Mouse (Mus musculus): ENCODE measurements around the gene Lrrc9. TPM values are rescaled to one million over a fixed set of nuclear protein-coding genes. Genes with fewer than 3 reads are reported as not detected.

The Lrrc9 gene
- polyA plus RNA-seq, 1 experiment from 2014 or later, result 2.1 TPM

- H3K4me1 ChIP-seq (ENCODE audit: control insufficient read depth, insufficient read depth, low read length), result no peaks in the 10 kb centered on the region
- H3K27me3 ChIP-seq (replicated peaks; ENCODE audit: control insufficient read depth, insufficient read depth, low read length), result no peaks in the 10 kb centered on the region
- ATAC-seq, result peak; percentile 71
- no peak overlapping the region for H3K27ac ChIP-seq (ENCODE audit: low read depth, low read length)
- H3K9ac ChIP-seq (ENCODE audit: low read length), result no peak overlapping the region
- 43% methylated on average over 5 of the region's 5 CpGs for WGBS
- H3K9me3 ChIP-seq (replicated peaks; ENCODE audit: control insufficient read depth, low read length), result no peaks in the 10 kb centered on the region
- DNase-seq (ENCODE audit: low spot score), result peak; percentile 87
- no peak overlapping the region for H3K4me2 ChIP-seq (ENCODE audit: low read length)
- no peak overlapping the region for H3K4me3 ChIP-seq (ENCODE audit: low read depth, low read length)
- no peaks in the 10 kb centered on the region for H3K36me3 ChIP-seq (ENCODE audit: control insufficient read depth, insufficient read depth, low read length)
Observed at GRCm38 (mm10) chr12:72461894-72462530, 20.3 kb downstream of the Lrrc9 start.

- H3K4me3 ChIP-seq (ENCODE audit: low read depth, low read length), result no peak overlapping the region
- no peak overlapping the region for H3K27ac ChIP-seq (ENCODE audit: low read depth, low read length)
- WGBS, result 89% methylated on average over 5 of the region's 5 CpGs
Observed at GRCm38 (mm10) chr12:72465826-72466501, 24.3 kb downstream of the Lrrc9 start.

DNA sequence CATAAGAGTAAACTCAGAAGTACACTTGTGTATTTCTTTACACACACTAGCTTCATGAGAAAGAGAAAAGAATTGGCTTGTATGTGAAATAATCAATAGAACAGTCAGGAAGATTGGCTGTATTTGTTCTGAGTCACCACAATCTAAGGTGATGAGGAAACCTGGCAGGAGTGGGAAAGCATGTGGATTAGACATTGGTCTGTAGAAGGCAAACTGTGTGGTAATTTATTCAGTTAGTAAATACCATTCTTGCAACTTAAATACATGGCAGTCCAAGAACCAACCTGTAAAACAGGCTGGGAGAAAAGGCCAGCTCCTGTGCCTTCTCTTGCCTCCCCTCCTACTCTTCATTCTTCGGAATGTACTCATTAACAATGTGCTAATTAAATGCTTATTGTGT is 25.6 kb downstream of the Lrrc9 start:
- WGBS, result 74% methylated on average over 1 of the region's 1 CpGs
- Histone ChIP-seq H3K4me2 (ENCODE audit: low read length) (no peak overlapping the region), H3K9ac (ENCODE audit: low read length) (no peak overlapping the region)

More at GRCm38 (mm10) chr12:72465826-72466501, 24.3 kb downstream of the Lrrc9 start:
- no peaks in the 10 kb centered on the region for H3K9me3 ChIP-seq (replicated peaks; ENCODE audit: control insufficient read depth, low read length)
- no peaks in the 10 kb centered on the region for H3K27me3 ChIP-seq (replicated peaks; ENCODE audit: control insufficient read depth, insufficient read depth, low read length)
- no peak for ATAC-seq
- H3K4me1 ChIP-seq (ENCODE audit: control insufficient read depth, insufficient read depth, low read length), result no peaks in the 10 kb centered on the region
- no peak overlapping the region for H3K4me2 ChIP-seq (ENCODE audit: low read length)
- DNase-seq (ENCODE audit: low spot score), result no peak
- H3K36me3 ChIP-seq (ENCODE audit: control insufficient read depth, insufficient read depth, low read length), result no peaks in the 10 kb centered on the region
- no peak overlapping the region for H3K9ac ChIP-seq (ENCODE audit: low read length)

DNA sequence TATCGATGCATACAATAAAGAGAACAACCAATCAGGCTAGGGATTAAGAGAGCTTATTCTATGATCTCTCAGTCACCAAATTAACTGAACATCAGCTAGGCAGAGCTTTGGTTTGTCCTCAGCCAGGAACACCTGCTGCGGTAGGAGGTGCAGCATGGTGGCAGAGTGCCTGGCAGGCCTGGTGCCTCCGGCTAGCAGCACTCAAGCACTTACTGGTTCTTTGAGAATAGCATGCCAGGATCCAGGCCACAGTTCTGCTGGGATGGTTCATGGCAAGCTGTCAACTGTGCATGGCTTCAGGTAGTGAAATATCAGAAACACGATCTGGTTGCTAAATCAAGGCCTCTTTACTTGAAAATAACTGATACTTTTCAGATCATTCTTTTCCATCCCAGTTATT is 26.1 kb downstream of the Lrrc9 start:
- DNase-seq (ENCODE audit: low spot score), result peak; percentile 26
- ATAC-seq, result no peak

More for the DNA sequence above, 25.6 kb downstream of the Lrrc9 start:
- no peaks in the 10 kb centered on the region for H3K27me3 ChIP-seq (replicated peaks; ENCODE audit: control insufficient read depth, insufficient read depth, low read length)
- no peak overlapping the region for H3K4me3 ChIP-seq (ENCODE audit: low read depth, low read length)
- no peaks in the 10 kb centered on the region for H3K9me3 ChIP-seq (replicated peaks; ENCODE audit: control insufficient read depth, low read length)
- H3K27ac ChIP-seq (ENCODE audit: low read depth, low read length), result no peak overlapping the region
- H3K4me1 ChIP-seq (ENCODE audit: control insufficient read depth, insufficient read depth, low read length), result no peaks in the 10 kb centered on the region
- no peak for DNase-seq (ENCODE audit: low spot score)
- ATAC-seq, result no peak
- no peaks in the 10 kb centered on the region for H3K36me3 ChIP-seq (ENCODE audit: control insufficient read depth, insufficient read depth, low read length)

GRCm38 (mm10) chr12:72476773-72477450 is 35.2 kb downstream of the Lrrc9 start:
- DNase-seq (ENCODE audit: low spot score) (no peak), ATAC-seq (no peak)
- Histone ChIP-seq H3K36me3 (ENCODE audit: control insufficient read depth, insufficient read depth, low read length) (no peaks in the 10 kb centered on the region), H3K27me3 (replicated peaks; ENCODE audit: control insufficient read depth, insufficient read depth, low read length) (no peaks in the 10 kb centered on the region), H3K27ac (ENCODE audit: low read depth, low read length) (no peak overlapping the region), H3K9me3 (replicated peaks; ENCODE audit: control insufficient read depth, low read length) (no peaks in the 10 kb centered on the region), H3K4me3 (ENCODE audit: low read depth, low read length) (no peak overlapping the region), H3K9ac (ENCODE audit: low read length) (no peak overlapping the region), H3K4me1 (ENCODE audit: control insufficient read depth, insufficient read depth, low read length) (0 out of 2 replicates have a peak, but pooled peaks cover 2% of the 10 kb centered on the region), H3K4me2 (ENCODE audit: low read length) (no peak overlapping the region)
- WGBS, result 87% methylated on average over 2 of the region's 2 CpGs

More for the DNA sequence above, 26.1 kb downstream of the Lrrc9 start:
- no peaks in the 10 kb centered on the region for H3K27me3 ChIP-seq (replicated peaks; ENCODE audit: control insufficient read depth, insufficient read depth, low read length)
- no peak overlapping the region for H3K9ac ChIP-seq (ENCODE audit: low read length)
- no peaks in the 10 kb centered on the region for H3K36me3 ChIP-seq (ENCODE audit: control insufficient read depth, insufficient read depth, low read length)
- H3K27ac ChIP-seq (ENCODE audit: low read depth, low read length), result no peak overlapping the region
- no peaks in the 10 kb centered on the region for H3K9me3 ChIP-seq (replicated peaks; ENCODE audit: control insufficient read depth, low read length)
- H3K4me2 ChIP-seq (ENCODE audit: low read length), result no peak overlapping the region
- no peaks in the 10 kb centered on the region for H3K4me1 ChIP-seq (ENCODE audit: control insufficient read depth, insufficient read depth, low read length)
- H3K4me3 ChIP-seq (ENCODE audit: low read depth, low read length), result no peak overlapping the region
- WGBS, result 70% methylated on average over 4 of the region's 4 CpGs

DNA sequence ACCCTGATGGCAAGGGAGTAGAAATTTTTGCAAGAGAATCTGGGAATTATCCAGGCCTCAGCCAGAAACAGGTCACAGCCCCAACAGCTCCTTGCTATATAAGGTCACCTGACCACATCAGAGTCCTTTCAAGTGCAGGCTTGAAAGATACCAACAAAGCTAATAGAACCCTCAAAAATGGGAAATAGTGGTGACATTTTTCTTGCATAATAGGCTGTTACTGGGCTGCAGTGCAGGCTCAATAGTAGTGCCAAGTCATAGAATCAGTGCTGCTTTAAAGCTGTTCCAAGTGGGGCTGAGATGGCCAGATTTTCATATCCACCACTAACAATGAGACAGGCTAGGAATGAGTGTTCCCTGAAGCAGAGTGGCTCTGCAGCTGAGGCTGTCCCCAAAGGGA is 40.6 kb downstream of the Lrrc9 start:
- Histone ChIP-seq H3K27ac (ENCODE audit: low read depth, low read length) (no peak overlapping the region), H3K4me3 (ENCODE audit: low read depth, low read length) (no peak overlapping the region), H3K4me1 (ENCODE audit: control insufficient read depth, insufficient read depth, low read length) (no peaks in the 10 kb centered on the region), H3K4me2 (ENCODE audit: low read length) (no peak overlapping the region), H3K36me3 (ENCODE audit: control insufficient read depth, insufficient read depth, low read length) (no peaks in the 10 kb centered on the region), H3K27me3 (replicated peaks; ENCODE audit: control insufficient read depth, insufficient read depth, low read length) (no peaks in the 10 kb centered on the region), H3K9ac (ENCODE audit: low read length) (no peak overlapping the region), H3K9me3 (replicated peaks; ENCODE audit: control insufficient read depth, low read length) (no peaks in the 10 kb centered on the region)
- ATAC-seq (0 out of 2 replicates have a peak, but pooled peaks have one; percentile 18), DNase-seq (ENCODE audit: low spot score) (peak; percentile 25)

DNA sequence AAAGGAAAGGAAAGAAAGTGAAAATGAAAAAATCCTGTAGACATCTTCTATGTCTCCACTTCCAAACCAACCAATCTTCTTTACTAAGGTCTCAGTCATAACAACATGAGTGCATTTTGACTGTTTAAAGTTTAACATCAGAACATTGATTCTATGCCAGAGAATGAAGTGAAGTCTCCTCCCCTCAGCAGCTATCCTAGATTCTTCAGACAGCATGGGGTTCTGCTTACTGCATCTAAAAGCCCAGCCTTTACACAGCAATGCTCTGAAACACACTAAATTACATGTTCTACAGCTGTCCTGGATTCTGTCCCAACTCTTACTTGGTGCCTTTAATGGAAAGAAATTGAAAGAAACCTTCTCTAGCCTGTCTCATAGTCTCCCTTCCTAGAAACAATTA is 43.2 kb downstream of the Lrrc9 start:
- Histone ChIP-seq H3K36me3 (ENCODE audit: control insufficient read depth, insufficient read depth, low read length) (no peaks in the 10 kb centered on the region), H3K4me1 (ENCODE audit: control insufficient read depth, insufficient read depth, low read length) (no peaks in the 10 kb centered on the region), H3K27ac (ENCODE audit: low read depth, low read length) (no peak overlapping the region), H3K4me2 (ENCODE audit: low read length) (no peak overlapping the region), H3K9me3 (replicated peaks; ENCODE audit: control insufficient read depth, low read length) (no peaks in the 10 kb centered on the region), H3K9ac (ENCODE audit: low read length) (no peak overlapping the region), H3K27me3 (replicated peaks; ENCODE audit: control insufficient read depth, insufficient read depth, low read length) (no peaks in the 10 kb centered on the region), H3K4me3 (ENCODE audit: low read depth, low read length) (no peak overlapping the region)
- ATAC-seq (no peak), DNase-seq (ENCODE audit: low spot score) (no peak)

DNA sequence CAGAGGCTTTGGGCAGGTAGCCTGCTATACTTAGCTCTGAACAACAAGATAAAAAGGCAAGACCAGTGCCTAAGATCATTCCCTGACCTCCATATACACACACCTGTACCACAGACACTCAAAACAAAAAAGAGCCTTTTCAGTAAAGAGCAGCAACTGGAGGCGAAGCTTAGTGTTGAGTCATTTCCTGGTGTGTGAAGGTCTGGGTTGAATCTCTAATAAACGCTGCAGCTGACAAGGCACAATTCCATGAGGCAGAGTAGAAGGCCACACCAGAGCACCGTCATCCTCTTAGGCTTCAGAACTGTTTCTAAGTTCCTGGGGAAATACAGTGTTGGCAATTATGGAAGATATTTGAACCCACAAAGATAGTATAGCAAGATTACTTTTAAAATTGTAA is 45.8 kb downstream of the Lrrc9 start:
- H3K4me1 ChIP-seq (ENCODE audit: control insufficient read depth, insufficient read depth, low read length), result no peaks in the 10 kb centered on the region
- ATAC-seq (no peak), DNase-seq (ENCODE audit: low spot score) (no peak)
- H3K4me2 ChIP-seq (ENCODE audit: low read length), result no peak overlapping the region
- no peak overlapping the region for H3K27ac ChIP-seq (ENCODE audit: low read depth, low read length)
- no peaks in the 10 kb centered on the region for H3K27me3 ChIP-seq (replicated peaks; ENCODE audit: control insufficient read depth, insufficient read depth, low read length)
- H3K36me3 ChIP-seq (ENCODE audit: control insufficient read depth, insufficient read depth, low read length), result no peaks in the 10 kb centered on the region
- no peak overlapping the region for H3K9ac ChIP-seq (ENCODE audit: low read length)
- no peak overlapping the region for H3K4me3 ChIP-seq (ENCODE audit: low read depth, low read length)
- WGBS, result 81% methylated on average over 3 of the region's 3 CpGs
- no peaks in the 10 kb centered on the region for H3K9me3 ChIP-seq (replicated peaks; ENCODE audit: control insufficient read depth, low read length)

DNA sequence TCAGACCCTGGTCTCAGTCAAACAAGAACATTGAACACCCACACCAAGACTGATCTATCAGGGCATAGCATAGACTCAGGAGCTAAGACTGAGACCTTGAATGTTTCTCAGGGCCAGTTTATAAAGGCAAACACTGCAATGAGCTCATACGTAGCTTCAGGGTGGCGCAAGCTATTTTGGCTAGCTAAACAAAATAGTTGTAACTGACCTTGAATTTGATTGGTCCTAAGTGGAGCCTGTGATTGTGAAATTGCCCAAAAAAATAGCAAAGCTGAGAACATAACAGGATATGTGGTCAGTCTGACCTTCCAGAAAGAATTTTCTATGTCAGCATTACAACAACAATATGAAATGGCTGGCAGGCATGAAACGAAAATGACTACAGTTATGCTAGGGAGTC is 48.3 kb downstream of the Lrrc9 start:
- no peaks in the 10 kb centered on the region for H3K27me3 ChIP-seq (replicated peaks; ENCODE audit: control insufficient read depth, insufficient read depth, low read length)
- no peaks in the 10 kb centered on the region for H3K36me3 ChIP-seq (ENCODE audit: control insufficient read depth, insufficient read depth, low read length)
- no peaks in the 10 kb centered on the region for H3K9me3 ChIP-seq (replicated peaks; ENCODE audit: control insufficient read depth, low read length)
- H3K27ac ChIP-seq (ENCODE audit: low read depth, low read length), result no peak overlapping the region
- ATAC-seq (no peak), DNase-seq (ENCODE audit: low spot score) (no peak)
- no peak overlapping the region for H3K4me2 ChIP-seq (ENCODE audit: low read length)
- 91% methylated on average over 3 of the region's 3 CpGs for WGBS
- no peak overlapping the region for H3K4me3 ChIP-seq (ENCODE audit: low read depth, low read length)
- H3K9ac ChIP-seq (ENCODE audit: low read length), result no peak overlapping the region
- H3K4me1 ChIP-seq (ENCODE audit: control insufficient read depth, insufficient read depth, low read length), result no peaks in the 10 kb centered on the region
